Mouse (Mus musculus): ENCODE results near the gene Aldh2.
"Not testable (repeated sequence)": the region's sequence is repeated elsewhere in the genome, so short reads cannot be mapped to it uniquely, and the experiment has no call there.

Gene Aldh2

DNA sequence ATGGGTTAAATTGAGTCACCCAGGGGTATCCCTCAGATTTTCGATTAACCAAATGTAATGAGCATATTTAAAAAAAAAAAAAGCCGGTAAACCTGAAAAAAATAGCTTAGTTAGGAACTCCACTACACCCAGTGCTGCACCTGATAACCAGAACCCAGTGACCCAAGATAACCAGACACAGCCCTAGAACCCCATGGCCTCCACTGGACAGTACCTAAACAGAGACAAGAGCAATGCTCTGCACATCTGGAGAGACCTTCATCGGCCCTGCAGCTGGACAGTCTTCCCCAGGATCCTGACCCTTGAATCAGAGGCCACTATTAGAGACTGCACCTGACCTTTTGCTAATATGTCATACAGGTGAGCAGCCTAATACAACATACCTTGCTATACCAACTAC lies 46.5 kb downstream of the Aldh2 start:
- no peak for DNase-seq (ENCODE audit: low read depth, low spot score)

DNA sequence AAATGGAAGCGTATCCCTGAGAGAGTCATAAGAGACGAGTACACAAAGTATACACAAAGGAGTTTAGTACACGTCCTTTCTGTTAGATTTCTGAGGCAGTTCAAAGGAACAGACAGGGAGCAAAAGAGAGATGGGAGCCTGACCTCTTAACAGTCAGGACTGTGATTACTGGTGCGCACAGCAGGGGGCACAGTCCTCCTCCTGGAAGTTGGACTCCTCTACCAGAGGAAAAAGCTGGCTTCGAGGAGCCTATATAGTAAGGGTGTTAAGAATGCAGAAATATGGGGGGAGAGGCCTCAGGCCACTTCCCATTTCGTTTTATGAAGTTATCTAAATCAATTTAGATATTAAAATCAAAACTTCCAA lies 47.1 kb downstream of the Aldh2 start:
- no peak for DNase-seq (ENCODE audit: low read depth, low spot score)

DNA sequence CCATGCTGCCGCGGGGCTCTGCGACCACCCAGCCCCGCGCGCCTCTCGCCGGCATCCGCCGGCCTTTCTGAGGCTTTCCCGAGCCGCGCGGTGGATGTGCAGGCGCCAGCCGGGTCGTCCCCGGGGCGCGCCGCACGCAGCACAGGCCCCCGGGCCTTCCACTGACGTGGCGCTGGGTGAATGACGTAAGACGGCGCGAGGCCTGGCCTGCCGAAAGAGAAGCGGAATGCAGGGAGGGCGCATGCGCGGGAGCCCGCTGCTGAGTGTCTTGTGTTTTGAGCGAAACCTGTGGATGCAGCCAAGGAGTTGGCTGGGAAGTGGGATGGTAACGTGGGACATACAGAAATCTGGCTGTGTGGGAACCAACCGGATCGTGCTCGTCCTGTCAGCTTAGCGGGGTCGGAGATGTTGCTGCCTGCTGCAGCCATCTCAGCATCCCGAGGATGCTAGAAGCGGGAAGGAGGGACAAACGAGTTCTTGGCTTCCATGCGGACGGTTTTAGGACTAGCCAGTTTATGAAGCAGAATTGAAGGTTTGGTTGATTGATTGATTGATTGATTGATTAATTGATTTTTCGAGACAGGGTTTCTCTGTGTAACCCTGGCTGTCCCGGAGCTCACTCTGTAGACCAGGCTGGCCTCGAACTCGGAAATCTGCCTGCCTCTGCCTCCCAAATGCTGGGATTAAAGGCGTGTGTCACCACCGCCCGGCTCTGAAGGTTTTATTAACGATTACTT lies 47.7 kb downstream of the Aldh2 start, which contains the start of gene Mapkapk5:
TSS of gene Mapkapk5 (minus strand) at position 113 of the 737 bp plus-strand sequence.
- DNase-seq (ENCODE audit: low read depth, low spot score): peak; percentile 93

DNA sequence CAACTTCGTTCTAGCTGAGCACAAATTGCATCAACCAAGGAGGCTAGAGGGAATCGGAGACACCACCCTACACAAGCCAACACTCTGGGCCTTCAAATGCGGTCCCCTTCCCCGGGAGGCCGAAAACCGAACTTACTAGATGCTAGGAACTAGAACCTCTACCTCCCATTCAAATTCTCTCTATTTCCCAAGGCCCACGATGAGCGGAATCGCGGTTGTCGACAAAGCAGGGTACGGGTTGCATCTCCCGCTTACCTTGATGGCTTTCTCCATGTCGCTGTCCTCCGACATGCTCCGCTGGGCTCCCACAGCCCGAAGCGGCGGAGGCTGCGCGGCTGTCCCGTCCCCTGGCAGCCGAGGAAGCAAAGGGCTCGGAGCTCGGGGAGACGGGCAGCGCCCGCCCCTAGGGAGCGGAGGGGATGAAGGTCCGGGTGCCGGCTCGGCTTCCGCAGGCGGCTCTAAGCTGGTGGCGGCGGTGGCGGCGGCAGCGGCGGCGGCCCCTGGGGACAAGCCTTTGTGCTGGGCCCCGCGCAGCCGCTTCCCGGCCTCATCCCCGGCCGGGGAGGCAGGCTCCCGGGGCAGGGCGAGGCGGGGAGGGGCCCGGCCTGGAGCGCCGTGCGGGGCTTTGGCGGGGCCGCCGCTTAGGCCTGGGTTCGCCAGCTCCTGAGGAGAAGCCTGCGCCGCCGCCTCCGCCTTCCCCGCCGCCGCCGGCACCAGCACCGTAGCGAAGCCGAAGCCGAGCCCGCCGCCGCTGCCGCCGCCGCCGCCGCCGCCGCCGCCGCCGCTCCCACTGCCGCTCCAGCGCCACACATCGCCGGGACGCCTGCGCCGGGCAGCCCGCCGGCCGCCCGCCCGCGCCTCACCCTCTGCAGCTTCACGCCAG lies 48.5 kb downstream of the Aldh2 start, which contains the start of the genes Adam1a and Gm42878:
TSS of gene Adam1a (minus strand) at position 573 of the 883 bp plus-strand sequence.
TSS of gene Gm42878 (minus strand) at position 573 of the 883 bp plus-strand sequence.
- DNase-seq (ENCODE audit: low read depth, low spot score): peak; percentile 38

DNA sequence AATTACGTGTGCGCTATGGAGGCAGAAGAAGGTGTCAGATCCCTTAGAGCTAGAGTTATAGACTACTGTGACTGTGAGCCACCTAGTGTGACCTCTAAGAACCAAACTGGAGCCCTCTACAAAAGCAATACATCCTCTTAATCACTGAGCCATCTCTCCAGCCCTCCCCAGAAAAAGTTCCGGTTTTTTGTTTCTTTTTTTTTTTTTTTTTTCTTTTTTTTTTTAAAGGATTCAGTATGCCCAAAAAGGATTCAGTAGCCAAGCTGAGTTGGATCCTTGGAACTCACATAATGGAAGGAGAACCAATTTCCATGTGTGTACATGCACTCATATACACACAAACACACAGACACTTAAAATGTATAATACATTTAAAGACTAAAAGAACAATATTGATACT lies 50.3 kb downstream of the Aldh2 start:
- no peak for DNase-seq (ENCODE audit: low read depth, low spot score)

DNA sequence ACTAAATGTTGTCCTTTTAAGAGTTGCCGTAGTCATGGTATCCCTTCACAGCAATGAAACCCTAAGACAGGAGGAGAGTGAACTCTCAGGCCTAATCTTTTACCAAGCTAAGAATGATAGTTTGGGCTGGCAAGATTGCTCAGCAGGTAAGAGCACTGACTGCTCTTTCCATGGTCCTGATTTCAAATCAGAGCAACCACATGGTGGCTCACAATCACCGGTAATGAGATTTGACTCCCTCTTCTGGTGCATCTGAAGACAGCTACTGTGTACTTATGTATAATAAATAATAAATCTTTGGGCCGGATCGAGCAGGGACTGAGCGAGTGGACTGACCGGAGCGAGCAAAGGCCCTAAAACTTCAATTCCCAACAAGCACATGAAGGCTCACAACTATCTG lies 52.4 kb downstream of the Aldh2 start:
- DNase-seq (ENCODE audit: low read depth, low spot score): no peak

DNA sequence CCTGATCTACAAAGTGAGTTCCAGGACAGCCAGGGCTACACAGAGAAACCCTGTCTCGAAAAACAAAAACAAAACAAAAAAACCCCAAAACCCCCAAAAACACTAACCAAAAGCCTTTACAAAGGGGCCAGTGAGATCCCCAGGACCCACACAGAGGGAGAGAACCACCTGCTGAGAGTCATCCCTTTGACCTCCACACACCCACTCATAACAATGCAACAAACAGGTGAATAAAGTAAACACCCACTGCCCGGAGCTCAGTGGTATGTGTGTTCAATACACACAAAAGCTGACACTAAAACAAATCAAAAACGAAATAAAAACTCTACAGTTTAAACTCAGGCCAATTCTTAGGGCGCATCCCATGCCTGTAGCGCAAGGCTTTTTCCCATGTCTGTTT lies 53.6 kb downstream of the Aldh2 start:
- no peak for DNase-seq (ENCODE audit: low read depth, low spot score)

DNA sequence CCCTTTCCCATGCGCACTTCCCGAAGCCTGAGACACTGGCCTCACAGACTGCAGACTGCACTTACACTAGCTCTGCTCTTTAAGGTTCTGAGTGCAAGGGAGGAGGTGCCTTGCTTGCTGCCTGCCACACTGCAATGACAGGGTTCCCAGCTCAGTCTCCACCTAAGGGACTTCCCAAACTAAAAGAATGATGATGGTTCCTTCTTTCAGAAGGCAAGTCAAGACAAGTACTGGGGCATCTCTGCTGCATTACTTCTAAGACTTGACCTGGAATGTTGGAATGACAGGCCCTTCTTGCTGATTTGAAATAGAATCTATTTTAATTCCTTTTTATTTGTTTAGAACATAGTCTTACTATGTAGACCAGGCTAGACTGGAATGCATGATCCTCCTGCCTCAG lies 56.0 kb downstream of the Aldh2 start:
- DNase-seq (ENCODE audit: low read depth, low spot score): no peak

DNA sequence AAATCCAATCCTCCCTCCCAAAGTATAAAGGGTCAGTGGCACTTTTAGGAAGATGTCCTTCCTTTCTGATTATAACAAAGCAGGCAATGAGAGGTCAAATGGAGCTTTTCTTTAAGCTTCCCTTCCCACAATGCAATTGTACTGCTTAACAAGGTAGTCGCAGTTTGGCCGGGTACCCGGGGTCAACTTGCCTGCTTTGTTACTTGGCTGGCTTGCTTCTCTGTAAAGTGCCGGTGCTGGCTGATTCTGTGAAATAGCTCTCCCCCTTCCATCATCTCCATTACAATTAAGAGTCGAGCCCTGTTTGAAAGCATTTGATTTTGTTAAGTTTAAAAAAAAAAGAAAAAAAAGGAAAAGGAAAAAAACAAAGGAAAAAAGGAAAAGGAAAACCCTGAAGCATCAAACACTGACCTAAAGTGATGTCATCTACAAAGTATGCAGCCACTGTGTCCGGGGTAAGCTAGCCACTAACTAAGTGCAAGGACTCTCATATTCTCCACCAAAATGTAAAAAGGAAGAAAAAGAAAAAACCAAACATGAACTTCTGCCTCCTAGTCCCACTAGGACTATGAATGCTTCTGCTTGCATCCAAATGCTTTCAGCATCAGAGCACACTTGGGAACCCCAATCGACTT lies 56.6 kb downstream of the Aldh2 start:
- no peak for DNase-seq (ENCODE audit: low read depth, low spot score)

DNA sequence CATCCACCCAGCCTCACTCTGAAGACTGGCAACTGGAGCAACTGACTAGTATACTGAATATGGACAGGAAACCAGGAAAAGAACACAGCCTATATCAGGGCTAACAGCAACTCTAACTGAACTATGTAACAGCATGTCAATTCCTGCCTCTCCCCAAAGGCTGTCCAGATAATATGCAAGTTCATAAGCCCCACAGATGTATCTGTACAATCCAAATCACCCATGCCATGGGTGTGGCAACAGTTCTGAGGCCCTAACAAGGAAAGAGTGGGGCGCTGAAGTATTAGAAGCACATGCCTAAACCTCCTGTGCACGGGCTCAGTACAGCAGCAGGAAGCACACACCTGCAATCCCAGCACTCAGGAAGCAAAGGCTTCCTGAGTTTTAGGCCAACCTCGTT lies 58.5 kb downstream of the Aldh2 start:
- DNase-seq (ENCODE audit: low read depth, low spot score): no peak

DNA sequence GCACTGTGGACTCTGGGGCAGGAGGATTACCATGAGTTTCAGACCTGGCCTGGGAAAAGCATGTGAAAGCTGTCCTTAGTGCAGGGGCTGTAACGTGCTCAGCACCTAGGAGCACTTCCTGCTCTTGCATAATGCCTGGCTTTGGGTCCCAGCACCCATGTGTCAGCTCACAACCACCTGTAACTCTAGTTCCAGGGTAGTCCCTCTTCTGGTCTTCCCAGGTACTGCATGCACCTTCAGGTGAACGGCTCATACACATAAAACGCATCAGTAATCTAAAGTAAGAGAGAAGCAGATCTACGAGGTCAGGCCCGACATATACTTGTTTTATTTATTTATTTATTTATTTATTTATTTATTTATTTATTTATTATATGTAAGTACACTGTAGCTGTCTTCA lies 59.1 kb downstream of the Aldh2 start:
- no peak for DNase-seq (ENCODE audit: low read depth, low spot score)

DNA sequence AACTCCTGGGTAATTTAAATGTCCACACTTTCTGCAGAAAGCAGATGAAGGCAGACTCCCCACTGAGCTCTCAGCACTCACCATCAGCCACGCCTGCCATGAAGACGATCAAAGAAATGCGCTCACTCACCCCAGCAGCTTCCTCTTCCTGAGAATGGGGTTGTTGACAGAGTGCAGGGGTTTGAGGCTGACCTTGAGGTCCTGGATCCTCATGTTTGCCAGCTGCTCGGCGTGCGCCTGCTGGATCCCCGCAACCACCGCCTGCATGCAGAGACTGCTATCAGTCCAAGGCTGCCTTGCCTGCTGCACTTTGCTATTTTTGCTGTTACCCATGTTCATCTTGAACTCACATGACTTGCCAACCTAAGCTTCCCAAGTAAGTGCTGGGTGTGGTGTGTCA lies 66.7 kb downstream of the Aldh2 start:
- DNase-seq (ENCODE audit: low read depth, low spot score): no peak

DNA sequence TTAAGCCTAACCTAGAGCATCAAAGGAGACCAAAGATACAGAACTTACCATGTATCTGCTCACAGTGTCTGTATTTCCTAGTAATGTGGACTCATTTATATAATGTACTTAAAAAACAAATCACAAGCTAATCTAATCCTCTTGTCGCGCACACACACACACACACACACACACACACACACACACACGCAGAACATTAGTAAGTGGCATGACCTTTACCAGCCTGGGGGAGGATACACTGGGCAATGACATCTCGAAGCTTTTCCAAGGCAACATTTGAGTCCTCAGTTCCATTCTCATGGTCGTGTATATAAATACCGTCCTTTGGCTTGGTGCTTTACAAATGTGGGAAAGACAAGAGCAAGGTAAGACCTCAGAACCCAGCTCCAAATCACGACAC lies 67.1 kb downstream of the Aldh2 start:
- no peak for DNase-seq (ENCODE audit: low read depth, low spot score)

DNA sequence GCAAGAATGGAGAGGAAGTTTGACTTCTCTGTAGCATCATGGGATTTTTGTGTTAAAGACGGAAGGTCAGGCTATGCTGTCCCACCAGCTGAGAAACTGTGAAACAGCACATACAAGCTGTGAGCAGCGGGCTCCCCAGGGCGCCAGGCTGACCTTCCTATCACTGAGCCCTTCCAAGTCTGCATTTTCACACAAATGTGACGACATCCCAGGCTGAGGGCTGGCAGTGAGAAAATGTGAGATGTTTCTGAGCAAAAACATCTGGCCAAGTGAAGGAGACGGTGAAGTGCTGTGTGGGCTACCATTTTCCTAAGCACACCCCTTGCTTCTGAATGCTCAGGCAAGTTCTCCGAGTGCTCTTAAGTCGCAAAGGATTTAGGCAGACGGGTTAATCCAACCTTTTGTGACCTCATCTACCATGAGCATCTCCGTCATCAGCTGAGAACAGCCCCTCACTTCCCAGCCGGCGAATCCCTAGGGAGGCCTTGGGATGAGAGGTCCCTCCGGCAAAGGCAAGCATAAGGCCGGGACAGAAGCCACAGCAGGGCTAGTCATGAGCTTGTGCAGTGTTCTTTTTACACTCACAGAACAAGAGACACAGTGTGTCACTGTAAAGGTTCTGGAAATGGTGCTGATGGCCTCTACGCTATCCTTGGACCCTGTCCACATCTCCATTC lies 67.7 kb downstream of the Aldh2 start:
- no peak for DNase-seq (ENCODE audit: low read depth, low spot score)

DNA sequence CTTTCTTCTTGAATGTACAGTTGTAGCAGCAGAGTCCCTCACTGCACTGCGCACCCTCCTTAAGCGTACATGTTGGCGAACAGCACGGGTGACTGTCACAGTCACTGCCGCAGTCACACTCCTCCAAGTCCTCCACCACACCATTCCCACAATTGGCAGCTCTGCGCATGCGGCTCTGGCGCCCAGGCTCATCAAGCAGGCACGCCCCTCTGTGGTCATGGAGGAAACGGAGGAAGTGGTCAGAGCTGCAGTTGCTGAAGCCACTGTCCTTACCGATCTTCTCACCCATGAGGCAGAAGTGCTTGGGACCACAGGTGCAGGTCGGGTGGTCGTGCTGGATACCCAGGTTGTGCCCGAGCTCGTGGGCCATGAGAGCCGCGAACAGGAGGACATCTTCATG lies 73.9 kb downstream of the Aldh2 start:
- not testable (repeated sequence) for DNase-seq (ENCODE audit: low read depth, low spot score)

DNA sequence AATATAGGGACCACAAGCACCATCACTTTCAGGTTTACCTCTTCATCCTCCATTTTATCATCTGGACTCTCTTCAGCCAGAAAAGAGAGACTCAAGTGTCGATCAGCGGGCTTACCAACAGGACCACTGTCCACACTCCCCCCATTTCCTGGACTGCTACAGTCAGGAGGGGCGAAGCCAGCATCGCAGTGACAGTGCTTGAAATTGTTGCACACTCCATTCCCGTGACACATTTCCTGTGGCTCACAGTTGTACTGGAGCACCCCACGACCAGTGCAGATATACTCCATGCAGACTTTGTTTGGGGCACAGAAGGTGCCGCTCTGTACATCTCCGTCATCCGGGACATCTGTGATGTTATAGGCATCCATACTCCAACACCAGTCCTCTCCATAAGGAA lies 74.6 kb downstream of the Aldh2 start:
- DNase-seq (ENCODE audit: low read depth, low spot score): no peak

Measured in retina, postnatal 7 days (tissue).